Mouse (Mus musculus) megakaryocyte, adult 5-6 weeks (primary cell): ENCODE measurements around the gene Lipe. TPM values are rescaled to one million over a fixed set of nuclear protein-coding genes. Genes with fewer than 3 reads are reported as not detected.
A peak's percentile ranks its signal among the peaks of the same experiment; 100 is the strongest.

Experiments
- ATAC-seq: 2 replicates; pipeline ENCODE4 v1.8.0; 2016; ENCODE audit warnings: mild to moderate bottlenecking, inconsistent platforms; ENCODE audit not compliant: poor library complexity, severe bottlenecking
- total RNA-seq, 2 experiments: library from RNA; stranded (forward) in 1 of 2; stranded (reverse) in 1 of 2; fragments of 153-499, 151-499 nt in 1 of 2; fragments of 221-1000, 200-1000 nt in 1 of 2; gene quantifications; 2 replicates each; pipeline versions ENCODE4 v1.2.3 to v1.2.4; 2015 to 2017

The Lipe gene
- total RNA-seq, 2 experiments from 2014 or later = 17.3 to 20.6 TPM

GRCm38 (mm10) chr7:25367632-25368293 is 30.7 kb downstream of the Lipe start:
- ATAC-seq = no peak

DNA sequence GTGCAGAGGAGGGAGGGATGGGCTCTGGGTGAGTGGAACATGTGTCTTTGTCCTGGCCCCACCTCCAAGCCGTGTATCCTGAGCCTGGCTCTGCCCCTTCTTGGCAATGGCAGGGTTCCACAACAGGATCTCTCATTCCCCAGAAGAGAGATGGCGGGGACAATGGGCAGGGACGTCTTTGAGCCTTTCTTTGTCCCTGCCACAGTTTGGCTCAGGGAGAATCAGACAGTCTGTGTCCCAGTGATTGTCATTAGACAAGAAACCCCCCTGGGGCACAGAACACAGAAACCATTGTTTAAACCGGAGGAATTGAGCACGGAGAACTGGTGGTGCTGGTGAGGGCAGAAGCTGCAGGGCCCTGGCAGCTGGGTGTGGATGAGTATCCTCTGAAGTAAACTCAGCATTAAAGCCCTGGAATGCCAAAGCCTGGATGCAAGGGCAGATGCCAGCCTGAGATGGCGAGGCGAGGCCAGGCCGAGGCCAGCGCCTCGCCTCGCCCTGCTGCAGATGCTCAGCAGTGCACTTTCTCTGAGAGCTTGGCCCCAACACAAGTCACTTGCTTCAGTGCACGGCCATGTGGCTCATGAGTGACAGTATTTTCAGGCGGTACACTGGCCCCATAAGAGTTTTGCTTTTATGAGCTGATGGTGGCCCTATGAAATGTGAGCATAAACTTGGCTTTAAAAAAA is 32.4 kb downstream of the Lipe start:
- no peak for ATAC-seq

GRCm38 (mm10) chr7:25363632-25364031 is 34.9 kb downstream of the Lipe start:
- ATAC-seq = no peak

DNA sequence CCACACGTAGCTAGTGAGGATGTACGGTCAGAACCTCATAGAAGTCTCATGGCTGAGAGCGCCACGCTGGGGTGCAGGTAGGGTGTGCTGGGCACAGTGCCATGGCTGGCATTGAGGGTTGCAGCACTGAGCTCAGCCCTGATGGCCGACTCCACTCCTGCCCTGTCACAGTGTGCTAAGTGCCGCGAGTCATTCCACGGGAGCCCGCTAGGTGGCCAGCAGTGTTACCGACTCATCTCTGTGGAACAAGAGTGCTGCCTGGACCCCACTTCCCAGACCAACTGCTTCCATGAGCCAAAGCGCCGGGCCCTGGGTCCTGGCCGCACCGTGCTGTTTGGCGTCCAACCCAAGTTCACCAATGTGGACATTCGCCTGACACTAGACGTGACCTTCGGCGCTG is 35.4 kb downstream of the Lipe start:
- no peak for ATAC-seq

- no peak for ATAC-seq
Measured at GRCm38 (mm10) chr7:25358721-25359206, 39.7 kb downstream of the Lipe start.

DNA sequence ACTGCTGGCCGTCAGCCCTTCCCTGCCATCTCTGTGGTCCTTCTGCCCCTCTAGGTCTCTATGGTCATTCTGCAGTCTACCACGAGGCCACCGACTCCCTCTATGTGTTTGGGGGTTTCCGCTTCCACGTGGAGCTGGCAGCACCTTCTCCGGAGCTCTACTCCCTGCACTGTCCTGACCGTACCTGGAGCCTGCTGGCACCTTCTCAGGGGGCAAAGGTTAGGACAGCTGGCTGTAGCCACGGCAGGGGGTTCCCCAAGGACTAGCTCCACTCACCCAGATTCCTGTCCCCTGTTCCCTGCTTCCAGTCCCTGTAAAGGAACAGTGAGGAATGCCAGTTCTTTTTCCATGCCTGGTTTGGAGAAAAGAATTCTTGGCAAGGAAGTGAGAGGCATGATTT is 49.6 kb downstream of the Lipe start:
- ATAC-seq = no peak

GRCm38 (mm10) chr7:25341000-25341784 is 57.3 kb downstream of the Lipe start:
- no peak for ATAC-seq

DNA sequence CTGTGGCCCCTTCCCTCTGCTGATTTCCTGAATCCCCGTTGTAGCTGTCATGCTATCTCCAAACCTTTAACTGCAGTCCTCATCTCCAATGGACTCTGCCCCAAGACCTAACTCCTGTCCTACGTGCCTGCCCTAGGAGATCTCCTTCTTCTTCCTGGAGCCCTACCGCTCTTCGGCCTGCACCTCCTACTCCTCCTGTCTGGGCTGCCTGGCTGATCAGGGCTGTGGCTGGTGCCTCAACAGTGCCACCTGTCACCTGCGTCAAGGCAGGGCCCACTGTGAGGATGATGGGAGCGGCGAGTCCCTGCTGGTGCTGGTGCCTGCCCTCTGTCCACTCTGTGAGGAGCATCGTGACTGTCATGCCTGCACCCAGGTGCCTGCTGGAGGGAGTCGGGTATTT is 59.2 kb downstream of the Lipe start:
- no peak for ATAC-seq

- ATAC-seq = no peak
Measured at GRCm38 (mm10) chr7:25334472-25334871, 64.0 kb downstream of the Lipe start.

DNA sequence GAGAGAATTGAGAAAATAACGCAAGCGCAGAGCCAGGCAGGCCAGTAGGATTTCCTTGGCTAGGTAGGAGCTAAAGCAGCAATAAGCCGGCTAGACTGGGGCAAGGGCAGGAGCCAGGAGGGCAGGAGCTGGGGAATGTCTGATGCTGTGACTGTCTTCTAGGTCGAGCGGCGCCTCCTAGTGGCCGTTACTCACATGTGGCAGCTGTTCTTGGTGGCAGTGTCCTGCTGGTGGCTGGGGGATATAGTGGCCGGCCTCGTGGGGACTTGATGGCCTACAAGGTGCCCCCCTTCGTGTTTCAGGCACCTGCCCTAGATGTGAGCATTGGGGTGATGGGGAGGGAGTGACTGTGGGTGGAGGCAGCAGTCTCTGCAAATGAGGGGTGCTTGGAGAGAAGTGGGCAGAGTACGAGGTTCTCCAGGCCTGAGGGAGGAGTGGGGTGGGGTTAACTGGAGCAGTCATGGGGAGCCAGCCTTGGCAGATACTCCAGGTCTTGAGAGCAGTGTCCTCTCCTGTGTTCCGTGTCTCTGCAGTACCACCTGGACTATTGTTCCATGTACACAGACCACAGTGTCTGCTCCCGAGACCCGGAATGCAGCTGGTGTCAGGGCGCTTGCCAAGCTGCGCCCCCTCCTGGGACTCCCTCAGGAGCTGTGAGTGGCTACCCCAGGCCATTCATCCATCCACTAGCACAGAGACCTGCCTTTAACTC is 64.8 kb downstream of the Lipe start:
- ATAC-seq = peak; percentile 74

Other genes starting within 250 kb of the Lipe start
- gene Pou2f2, start 219.0 kb downstream of the Lipe start, total RNA-seq (2015) = 30.1 and 31.6 TPM in 2 replicates
- gene Pou2f2, start 219.0 kb downstream of the Lipe start, total RNA-seq (2017) = 5.2 and 6.1 TPM in 2 replicates
- 14.5 and 19.7 TPM in 2 replicates for gene Dedd2, start 178.1 kb downstream of the Lipe start, total RNA-seq (2015)
- 17.8 and 18.8 TPM in 2 replicates for gene Dedd2, start 178.1 kb downstream of the Lipe start, total RNA-seq (2017)
- 7.2 and 7.6 TPM in 2 replicates for gene Zfp526, start 177.3 kb downstream of the Lipe start, total RNA-seq (2015)
- 5.2 and 8.3 TPM in 2 replicates for gene Zfp526, start 177.3 kb downstream of the Lipe start, total RNA-seq (2017)
- 90.1 and 90.2 TPM in 2 replicates for gene Gsk3a, start 160.9 kb downstream of the Lipe start, total RNA-seq (2015)
- 58.7 and 60.8 TPM in 2 replicates for gene Gsk3a, start 160.9 kb downstream of the Lipe start, total RNA-seq (2017)
- 4.9 and 6.5 TPM in 2 replicates for gene Erf, start 147.9 kb downstream of the Lipe start, total RNA-seq (2015)
- 2.6 and 5.3 TPM in 2 replicates for gene Erf, start 147.9 kb downstream of the Lipe start, total RNA-seq (2017)
- gene Cic, start 131.0 kb downstream of the Lipe start, total RNA-seq (2015) = 166 and 174 TPM in 2 replicates
- 55.5 and 84.2 TPM in 2 replicates for gene Cic, start 131.0 kb downstream of the Lipe start, total RNA-seq (2017)
- gene Pafah1b3, start 100.7 kb downstream of the Lipe start, total RNA-seq (2015) = 7.7 and 15.9 TPM in 2 replicates
- 7.7 and 14.6 TPM in 2 replicates for gene Pafah1b3, start 100.7 kb downstream of the Lipe start, total RNA-seq (2017)
- not detected in 2 replicates for gene Prr19, start 97.3 kb downstream of the Lipe start, total RNA-seq (2015)
- gene Prr19, start 97.3 kb downstream of the Lipe start, total RNA-seq (2017) = not detected in 2 replicates
- not detected in 2 replicates for gene Tmem145, start 92.6 kb downstream of the Lipe start, total RNA-seq (2015)
- gene Tmem145, start 92.6 kb downstream of the Lipe start, total RNA-seq (2017) = not detected in 2 replicates
- 1.0 and 1.1 TPM in 2 replicates for gene Megf8, start 81.5 kb downstream of the Lipe start, total RNA-seq (2015)
- gene Megf8, start 81.5 kb downstream of the Lipe start, total RNA-seq (2017) = 1.3 and 2.1 TPM in 2 replicates
- gene Cnfn, start 29.0 kb downstream of the Lipe start, total RNA-seq (2015) = not detected in 2 replicates
- gene Cnfn, start 29.0 kb downstream of the Lipe start, total RNA-seq (2017) = not detected in 2 replicates
- not detected in 2 replicates for gene Cxcl17, start 14.2 kb upstream of the Lipe start, total RNA-seq (2015)
- not detected in 2 replicates for gene Cxcl17, start 14.2 kb upstream of the Lipe start, total RNA-seq (2017)
- gene Ceacam1, start 78.9 kb upstream of the Lipe start, total RNA-seq (2015) = 309 and 334 TPM in 2 replicates
- gene Ceacam1, start 78.9 kb upstream of the Lipe start, total RNA-seq (2017) = 89.9 and 122 TPM in 2 replicates
- 0.16 and 0.46 TPM in 2 replicates for gene Ceacam2, start 141.1 kb upstream of the Lipe start, total RNA-seq (2015)
- 0.04 TPM in 1 of 2 replicates, not detected in the other for gene Ceacam2, start 141.1 kb upstream of the Lipe start, total RNA-seq (2017)
- gene Erich4, start 217.2 kb upstream of the Lipe start, total RNA-seq (2015) = not detected in 2 replicates
- gene Erich4, start 217.2 kb upstream of the Lipe start, total RNA-seq (2017) = not detected in 2 replicates
- gene Dmac2, start 220.7 kb upstream of the Lipe start, total RNA-seq (2015) = 18.7 and 19.8 TPM in 2 replicates
- 29.5 and 36.7 TPM in 2 replicates for gene Dmac2, start 220.7 kb upstream of the Lipe start, total RNA-seq (2017)
- 18.3 and 18.4 TPM in 2 replicates for gene B3gnt8, start 227.9 kb upstream of the Lipe start, total RNA-seq (2015)
- 27.0 and 34.3 TPM in 2 replicates for gene B3gnt8, start 227.9 kb upstream of the Lipe start, total RNA-seq (2017)